Comparison of ENCODE assay signal across 28 mouse cellular contexts in the genomic region with DNA sequence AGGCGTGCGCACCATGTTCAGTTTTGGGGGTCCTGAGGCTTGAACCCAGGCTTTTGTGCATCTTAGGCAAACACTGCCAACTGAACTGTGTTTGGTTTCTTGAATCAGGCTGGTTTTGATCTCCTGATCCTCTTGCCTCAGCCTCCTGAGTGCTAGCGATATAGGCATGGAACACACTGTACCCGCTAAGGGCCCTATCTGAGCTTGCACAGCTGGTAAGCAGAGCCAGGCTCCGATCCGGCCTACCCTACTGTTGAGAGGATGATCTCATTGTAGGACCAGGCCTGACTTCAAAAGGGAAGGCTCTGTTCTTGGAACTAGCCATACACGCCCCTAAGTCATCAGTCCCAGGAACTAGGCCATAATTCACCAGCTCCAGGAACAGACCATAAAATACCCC. TPM values are rescaled to one million over a fixed set of nuclear protein-coding genes. Genes with fewer than 3 reads are reported as not detected.
A peak's percentile ranks its signal among the peaks of the same experiment; 100 is the strongest.
DNase-seq lines count a peak whose midpoint lies in the region; ATAC-seq lines count a peak whose summit lies in the region.
"Had no signal": no experiment of that assay in that cellular context is flagged by ENCODE, and none has a peak within 500 bp of the region (broad histone marks: within the 10 kb centered on the region; RNA-seq: fewer than 3 reads in every experiment).

No protein-coding gene starts in this region.

- peaks cover 35% of the 10 kb centered on the region for H3K4me1 ChIP-seq in heart, embryonic 13.5 days
- H3K4me1 ChIP-seq in limb, embryonic 13.5 days: peaks cover 26% of the 10 kb centered on the region
- H3K4me1 ChIP-seq in limb, embryonic 10.5 days: peaks cover 34% of the 10 kb centered on the region
- H3K4me1 ChIP-seq in neural tube, embryonic 12.5 days: peaks cover 26% of the 10 kb centered on the region
- H3K4me1 ChIP-seq in neural tube, embryonic 15.5 days: peaks cover 37% of the 10 kb centered on the region

- 73% methylated on average over 7 of the region's 7 CpGs for WGBS in heart, embryonic 13.5 days
- WGBS in limb, embryonic 13.5 days: 72% methylated on average over 7 of the region's 7 CpGs
- WGBS in limb, embryonic 10.5 days: 82% methylated on average over 7 of the region's 7 CpGs
- 74% methylated on average over 7 of the region's 7 CpGs for WGBS in neural tube, embryonic 12.5 days
- 73% methylated on average over 7 of the region's 7 CpGs for WGBS in neural tube, embryonic 15.5 days

- intact Hi-C loops in gastrocnemius, postnatal 36 days (cut with DNase I): no loop called here

- no peak overlapping the region for H3K27ac ChIP-seq in heart, embryonic 13.5 days (replicated peaks)
- H3K27ac ChIP-seq in limb, embryonic 13.5 days: no peak overlapping the region
- no peak overlapping the region for H3K27ac ChIP-seq in limb, embryonic 10.5 days
- H3K27ac ChIP-seq in neural tube, embryonic 12.5 days: no peak overlapping the region
- H3K27ac ChIP-seq in neural tube, embryonic 15.5 days (replicated peaks): 0 out of 2 replicates have a peak overlapping the region, but pooled peaks have one; percentile 6
- H3K27ac ChIP-seq: embryonic facial prominence, embryonic 15.5 days; forebrain, embryonic 15.5 days; kidney, embryonic 15.5 days; left cerebral cortex, adult 2 months; liver, embryonic 13.5 days had no signal

- peaks cover 54% of the 10 kb centered on the region for H3K36me3 ChIP-seq in heart, embryonic 13.5 days
- peaks cover 52% of the 10 kb centered on the region for H3K36me3 ChIP-seq in limb, embryonic 13.5 days
- H3K36me3 ChIP-seq in limb, embryonic 10.5 days: peaks cover 60% of the 10 kb centered on the region
- peaks cover 36% of the 10 kb centered on the region for H3K36me3 ChIP-seq in neural tube, embryonic 12.5 days
- H3K36me3 ChIP-seq in neural tube, embryonic 15.5 days: peaks cover 36% of the 10 kb centered on the region

- no peaks in the 10 kb centered on the region for H3K27me3 ChIP-seq in heart, embryonic 13.5 days (replicated peaks)
- no peaks in the 10 kb centered on the region for H3K27me3 ChIP-seq in limb, embryonic 13.5 days
- no peaks in the 10 kb centered on the region for H3K27me3 ChIP-seq in limb, embryonic 10.5 days (ENCODE audit: low read depth, poor library complexity, severe bottlenecking)
- H3K27me3 ChIP-seq in neural tube, embryonic 12.5 days (replicated peaks): no peaks in the 10 kb centered on the region
- H3K27me3 ChIP-seq in neural tube, embryonic 15.5 days (replicated peaks): no peaks in the 10 kb centered on the region
- H3K27me3 ChIP-seq: embryonic facial prominence, embryonic 15.5 days; forebrain, embryonic 15.5 days; kidney, embryonic 15.5 days had no signal

- no peak overlapping the region for H3K4me3 ChIP-seq in heart, embryonic 13.5 days
- H3K4me3 ChIP-seq in limb, embryonic 13.5 days: no peak overlapping the region
- H3K4me3 ChIP-seq in limb, embryonic 10.5 days: no peak overlapping the region
- no peak overlapping the region for H3K4me3 ChIP-seq in neural tube, embryonic 12.5 days
- H3K4me3 ChIP-seq in neural tube, embryonic 15.5 days (replicated peaks): no peak overlapping the region
- H3K4me3 ChIP-seq: embryonic facial prominence, embryonic 15.5 days; kidney, embryonic 15.5 days had no signal

- no peak overlapping the region for H3K4me2 ChIP-seq in heart, embryonic 13.5 days
- no peak overlapping the region for H3K4me2 ChIP-seq in limb, embryonic 13.5 days (replicated peaks)
- peak overlapping the region; percentile 36 for H3K4me2 ChIP-seq in neural tube, embryonic 12.5 days (replicated peaks)
- H3K4me2 ChIP-seq in neural tube, embryonic 15.5 days: no peak overlapping the region
- H3K4me2 ChIP-seq: embryonic facial prominence, embryonic 15.5 days; liver, embryonic 13.5 days had no signal

- H3K9ac ChIP-seq in heart, embryonic 13.5 days: peak overlapping the region; percentile 33; the same call in 1 of the 2 replicates
- H3K9ac ChIP-seq in limb, embryonic 13.5 days: peak overlapping the region; percentile 31; the same call in 1 of the 2 replicates
- no peak overlapping the region for H3K9ac ChIP-seq in neural tube, embryonic 12.5 days
- H3K9ac ChIP-seq in neural tube, embryonic 15.5 days (replicated peaks): 0 out of 2 replicates have a peak overlapping the region, but pooled peaks have one; percentile 14
- H3K9ac ChIP-seq: embryonic facial prominence, embryonic 15.5 days; forebrain, embryonic 15.5 days; kidney, embryonic 15.5 days; liver, embryonic 13.5 days had no signal

- DNase-seq in heart, adult 11 months: no peak
- no peak for DNase-seq in limb, embryonic 10.5 days (ENCODE audit: low spot score)
- DNase-seq in neural tube, embryonic 10.5 days (ENCODE audit: extremely low spot score, low spot score): no peak
- no peak for DNase-seq in gastrocnemius, postnatal 36 days
- DNase-seq: adrenal gland, postnatal 14 days; cerebellum, adult 11 months; cerebellum, adult 9-11 months; gastrocnemius, postnatal 14 days; heart, postnatal 4 days; kidney, postnatal 4 days; layer of hippocampus, adult 9-11 months; left cerebral cortex, postnatal 4 days; liver, embryonic 13.5 days; lung, embryonic 14.5 days; right cerebral cortex, adult 18-20 months; right cerebral cortex, postnatal 4 days had no signal

- no peak for ATAC-seq in heart, embryonic 13.5 days (ENCODE audit: extremely low read depth, insufficient number of reproducible peaks, low FRiP score, low TSS enrichment)
- ATAC-seq in limb, embryonic 13.5 days (ENCODE audit: low FRiP score, low read depth): no peak
- ATAC-seq in neural tube, embryonic 12.5 days (ENCODE audit: low FRiP score, low read depth): no peak
- ATAC-seq in neural tube, embryonic 15.5 days (ENCODE audit: low FRiP score): no peak
- ATAC-seq: CD4-positive, CD25-positive, alpha-beta regulatory T cell, adult 4 months; forebrain, embryonic 15.5 days; intestine, postnatal 0 days had no signal

- no peaks in the 10 kb centered on the region for H3K9me3 ChIP-seq in heart, embryonic 13.5 days
- H3K9me3 ChIP-seq in limb, embryonic 13.5 days: no peaks in the 10 kb centered on the region
- H3K9me3 ChIP-seq in limb, embryonic 10.5 days (replicated peaks): no peaks in the 10 kb centered on the region
- no peaks in the 10 kb centered on the region for H3K9me3 ChIP-seq in neural tube, embryonic 12.5 days
- H3K9me3 ChIP-seq in neural tube, embryonic 15.5 days (replicated peaks): no peaks in the 10 kb centered on the region
- H3K9me3 ChIP-seq: embryonic facial prominence, embryonic 15.5 days; forebrain, embryonic 15.5 days; kidney, embryonic 15.5 days; liver, embryonic 13.5 days had no signal

RNA-seq across cellular contexts. Expression of a gene that starts 2.9 kb away (rescaled TPM):
- polyA plus RNA-seq in heart, embryonic 13.5 days (2015; fragmentation: Nextera tagmentation; extraction: Ambion mirVana): 72.7 and 81.4 TPM in 2 replicates
- 98.1 and 104 TPM in 2 replicates for polyA plus RNA-seq in limb, embryonic 13.5 days (2015; fragmentation: Nextera tagmentation; extraction: Ambion mirVana)
- polyA plus RNA-seq in limb, embryonic 10.5 days (2016; fragmentation: Nextera tagmentation; extraction: Ambion mirVana): 138 and 141 TPM in 2 replicates
- 111 and 119 TPM in 2 replicates for polyA plus RNA-seq in neural tube, embryonic 12.5 days (2016; fragmentation: Nextera tagmentation; extraction: Ambion mirVana)
- polyA plus RNA-seq in neural tube, embryonic 15.5 days (2015; fragmentation: Nextera tagmentation; extraction: Ambion mirVana): 92.6 and 107 TPM in 2 replicates
- 10 to 100 TPM; 13.0 to 15.9 TPM for total RNA-seq in gastrocnemius, postnatal 36 days (2021)

RNA-seq across cellular contexts. Expression of a gene that starts 7.1 kb away (rescaled TPM):
- polyA plus RNA-seq in heart, embryonic 13.5 days (2015; fragmentation: Nextera tagmentation; extraction: Ambion mirVana): 1.7 and 2.1 TPM in 2 replicates
- 3.2 and 3.4 TPM in 2 replicates for polyA plus RNA-seq in limb, embryonic 13.5 days (2015; fragmentation: Nextera tagmentation; extraction: Ambion mirVana)
- polyA plus RNA-seq in limb, embryonic 10.5 days (2016; fragmentation: Nextera tagmentation; extraction: Ambion mirVana): 2.1 and 4.0 TPM in 2 replicates
- 2.0 and 2.6 TPM in 2 replicates for polyA plus RNA-seq in neural tube, embryonic 12.5 days (2016; fragmentation: Nextera tagmentation; extraction: Ambion mirVana)
- 1.5 and 2.2 TPM in 2 replicates for polyA plus RNA-seq in neural tube, embryonic 15.5 days (2015; fragmentation: Nextera tagmentation; extraction: Ambion mirVana)
- 1 to 10 TPM; 1.3 to 5.3 TPM for total RNA-seq in gastrocnemius, postnatal 36 days (2021)
- total RNA-seq: common myeloid progenitor, adult 5-6 weeks had no signal

RNA-seq across cellular contexts. Expression of a gene that starts 19.6 kb away (rescaled TPM):
- 20.0 and 21.8 TPM in 2 replicates for polyA plus RNA-seq in heart, embryonic 13.5 days (2015; fragmentation: Nextera tagmentation; extraction: Ambion mirVana)
- 38.7 and 39.2 TPM in 2 replicates for polyA plus RNA-seq in limb, embryonic 13.5 days (2015; fragmentation: Nextera tagmentation; extraction: Ambion mirVana)
- polyA plus RNA-seq in limb, embryonic 10.5 days (2016; fragmentation: Nextera tagmentation; extraction: Ambion mirVana): 59.4 and 61.3 TPM in 2 replicates
- polyA plus RNA-seq in neural tube, embryonic 12.5 days (2016; fragmentation: Nextera tagmentation; extraction: Ambion mirVana): 38.0 and 41.3 TPM in 2 replicates
- 40.7 and 44.0 TPM in 2 replicates for polyA plus RNA-seq in neural tube, embryonic 15.5 days (2015; fragmentation: Nextera tagmentation; extraction: Ambion mirVana)
- total RNA-seq in gastrocnemius, postnatal 36 days (2021): 1 to 10 TPM; 6.6 to 7.6 TPM

RNA-seq across cellular contexts. Expression of a gene that starts 24.2 kb away (rescaled TPM):
- 30.3 and 37.0 TPM in 2 replicates for polyA plus RNA-seq in heart, embryonic 13.5 days (2015; fragmentation: Nextera tagmentation; extraction: Ambion mirVana)
- 93.6 and 102 TPM in 2 replicates for polyA plus RNA-seq in limb, embryonic 13.5 days (2015; fragmentation: Nextera tagmentation; extraction: Ambion mirVana)
- 111 and 140 TPM in 2 replicates for polyA plus RNA-seq in limb, embryonic 10.5 days (2016; fragmentation: Nextera tagmentation; extraction: Ambion mirVana)
- polyA plus RNA-seq in neural tube, embryonic 12.5 days (2016; fragmentation: Nextera tagmentation; extraction: Ambion mirVana): 9.8 and 11.3 TPM in 2 replicates
- polyA plus RNA-seq in neural tube, embryonic 15.5 days (2015; fragmentation: Nextera tagmentation; extraction: Ambion mirVana): 1.8 and 2.7 TPM in 2 replicates
- 1 to 10 TPM; 1.9 to 2.4 TPM for total RNA-seq in gastrocnemius, postnatal 36 days (2021)
- total RNA-seq: common myeloid progenitor, adult 5-6 weeks; megakaryocyte-erythroid progenitor cell, adult 5-6 weeks had no signal
- polyA plus RNA-seq: CD4-positive, CD25-positive, alpha-beta regulatory T cell, adult 4 months had no signal
